Mouse (Mus musculus) limb, embryonic 12.5 days (tissue): ENCODE measurements at regions not wholly inside any gene's neighbourhood (a gene's known extent, or its start where the extent isn't known, plus 50 kb on each side); places are given as distances from the start of the nearest gene placed in this dataset.

Experiments
- ATAC-seq: fragments of 200-750 bp; cut with Nextera tagmentation; 2 replicates; pipeline ENCODE4 v1.8.0; 2017; ENCODE audit warnings: low read depth, moderate TSS enrichment; ENCODE audit not compliant: insufficient number of reproducible peaks, insufficient read depth, low FRiP score, low TSS enrichment
- H3K27ac ChIP-seq: fragments of 300-500 bp; sonication (generic); 2 replicates; pipeline ENCODE4 v1.5.1; 2016; ENCODE audit warnings: mild to moderate bottlenecking, moderate library complexity
- H3K27me3 ChIP-seq: fragments of 300-500 bp; sonication (generic); 2 replicates; pipeline ENCODE4 v1.6.1; 2016; ENCODE audit warnings: mild to moderate bottlenecking, moderate library complexity
- H3K36me3 ChIP-seq: fragments of 300-500 bp; sonication (generic); 2 replicates; pipeline ENCODE4 v1.6.1; 2016; ENCODE audit warnings: mild to moderate bottlenecking, moderate library complexity
- H3K4me1 ChIP-seq: fragments of 300-500 bp; sonication (generic); replicated peaks from 2 replicates; pipeline ENCODE4 v1.6.1; 2016
- H3K4me2 ChIP-seq: fragments of 300-500 bp; sonication (generic); 2 replicates; pipeline ENCODE4 v1.6.1; 2016; ENCODE audit warnings: mild to moderate bottlenecking, moderate library complexity
- H3K4me3 ChIP-seq: fragments of 300-500 bp; sonication (generic); replicated peaks from 2 replicates; pipeline ENCODE4 v1.5.1; 2016; ENCODE audit warnings: mild to moderate bottlenecking
- H3K9ac ChIP-seq: fragments of 300-500 bp; sonication (generic); replicated peaks from 2 replicates; pipeline ENCODE4 v1.6.1; 2016; ENCODE audit warnings: mild to moderate bottlenecking, moderate library complexity
- H3K9me3 ChIP-seq: fragments of 300-500 bp; sonication (generic); 2 replicates; pipeline ENCODE4 v1.6.1; 2016; ENCODE audit warnings: mild to moderate bottlenecking, moderate library complexity
- WGBS: fragments of 180-500 bp; shearing (Covaris S2); methylation state at CpG from one replicate; pipeline ENCODE4 v1.1.7; 2016; 5-methylcytosine and 5-hydroxymethylcytosine counted together

DNA sequence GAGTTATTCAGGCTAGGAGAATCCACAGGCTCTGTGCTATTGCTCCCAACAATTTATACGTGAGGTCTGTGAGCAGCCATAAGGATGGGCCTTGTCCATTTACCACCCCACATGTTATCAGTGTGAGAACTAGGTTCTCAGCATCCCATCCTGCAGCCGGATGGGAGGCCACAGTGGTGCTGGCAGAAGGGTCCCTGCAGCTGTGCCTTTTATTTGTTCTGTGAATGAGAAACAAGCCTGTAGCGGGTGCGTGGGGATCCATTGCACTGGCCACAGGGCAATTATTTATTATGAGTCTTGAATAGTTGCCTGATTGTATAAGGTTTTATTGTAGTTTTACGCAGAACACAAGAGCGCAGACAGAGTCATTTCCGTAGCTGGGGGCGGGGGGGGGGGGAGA lies 476.5 kb upstream of the Zmiz1 start:
- peak; percentile 49 for ATAC-seq
- peak overlapping the region; percentile 83 for H3K27ac ChIP-seq
- 28% methylated on average over 8 of the region's 8 CpGs for WGBS

GRCm38 (mm10) chr14:24983279-24983678 lies 475.7 kb upstream of the Zmiz1 start:
- Histone ChIP-seq H3K9ac (no peak overlapping the region), H3K9me3 (peaks cover 5% of the 10 kb centered on the region), H3K4me3 (no peak overlapping the region), H3K27ac (peak overlapping the region; percentile 83), H3K27me3 (no peaks in the 10 kb centered on the region), H3K4me2 (no peak overlapping the region), H3K4me1 (peaks cover 63% of the 10 kb centered on the region), H3K36me3 (no peaks in the 10 kb centered on the region)
- ATAC-seq, result no peak

More for the DNA sequence above, 476.5 kb upstream of the Zmiz1 start:
- peaks cover 63% of the 10 kb centered on the region for H3K4me1 ChIP-seq
- H3K9ac ChIP-seq, result no peak overlapping the region
- H3K4me3 ChIP-seq, result no peak overlapping the region
- peaks cover 5% of the 10 kb centered on the region for H3K9me3 ChIP-seq
- H3K27me3 ChIP-seq, result no peaks in the 10 kb centered on the region
- H3K4me2 ChIP-seq, result peak overlapping the region; percentile 15; the same call in 1 of the 2 replicates
- H3K36me3 ChIP-seq, result no peaks in the 10 kb centered on the region

GRCm38 (mm10) chr14:24985806-24986359 lies 473.1 kb upstream of the Zmiz1 start:
- ATAC-seq, result peak; percentile 73
- peaks cover 54% of the 10 kb centered on the region for H3K4me1 ChIP-seq
- peaks cover 5% of the 10 kb centered on the region for H3K9me3 ChIP-seq
- 15% methylated on average over 6 of the region's 6 CpGs for WGBS
- H3K4me2 ChIP-seq, result peak overlapping the region; percentile 19; the same call in 1 of the 2 replicates
- no peak overlapping the region for H3K4me3 ChIP-seq
- H3K27ac ChIP-seq, result peak overlapping the region; percentile 80
- no peaks in the 10 kb centered on the region for H3K27me3 ChIP-seq
- no peaks in the 10 kb centered on the region for H3K36me3 ChIP-seq
- H3K9ac ChIP-seq, result no peak overlapping the region; the same call in 1 of the 2 replicates

DNA sequence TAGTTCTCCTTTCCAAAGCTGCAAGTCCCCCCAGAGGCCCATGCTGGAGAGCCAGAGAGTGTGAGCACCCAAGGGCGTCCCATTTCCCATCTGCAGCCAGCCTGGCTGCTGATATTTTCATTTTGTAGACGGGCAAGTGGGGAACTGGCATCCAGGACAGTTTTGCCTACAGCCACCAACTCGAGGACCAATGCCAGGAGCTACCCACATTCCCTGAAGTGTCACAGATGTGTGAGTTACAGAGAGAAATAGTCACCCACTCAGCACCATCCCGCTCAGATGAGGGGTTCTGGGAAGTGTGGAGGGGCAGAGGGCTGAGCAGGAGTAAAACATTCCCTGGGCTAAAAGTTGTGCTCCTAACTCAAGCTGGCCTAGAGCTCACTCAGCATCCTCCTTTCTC lies 472.6 kb upstream of the Zmiz1 start:
- Histone ChIP-seq H3K27me3 (no peaks in the 10 kb centered on the region), H3K27ac (peak overlapping the region; percentile 80), H3K4me3 (no peak overlapping the region), H3K36me3 (no peaks in the 10 kb centered on the region), H3K9me3 (peaks cover 5% of the 10 kb centered on the region), H3K4me2 (peak overlapping the region; percentile 19; the same call in 1 of the 2 replicates), H3K9ac (peak overlapping the region; percentile 18; the same call in 1 of the 2 replicates), H3K4me1 (peaks cover 50% of the 10 kb centered on the region)
- WGBS, result 62% methylated on average over 4 of the region's 4 CpGs
- ATAC-seq, result no peak

DNA sequence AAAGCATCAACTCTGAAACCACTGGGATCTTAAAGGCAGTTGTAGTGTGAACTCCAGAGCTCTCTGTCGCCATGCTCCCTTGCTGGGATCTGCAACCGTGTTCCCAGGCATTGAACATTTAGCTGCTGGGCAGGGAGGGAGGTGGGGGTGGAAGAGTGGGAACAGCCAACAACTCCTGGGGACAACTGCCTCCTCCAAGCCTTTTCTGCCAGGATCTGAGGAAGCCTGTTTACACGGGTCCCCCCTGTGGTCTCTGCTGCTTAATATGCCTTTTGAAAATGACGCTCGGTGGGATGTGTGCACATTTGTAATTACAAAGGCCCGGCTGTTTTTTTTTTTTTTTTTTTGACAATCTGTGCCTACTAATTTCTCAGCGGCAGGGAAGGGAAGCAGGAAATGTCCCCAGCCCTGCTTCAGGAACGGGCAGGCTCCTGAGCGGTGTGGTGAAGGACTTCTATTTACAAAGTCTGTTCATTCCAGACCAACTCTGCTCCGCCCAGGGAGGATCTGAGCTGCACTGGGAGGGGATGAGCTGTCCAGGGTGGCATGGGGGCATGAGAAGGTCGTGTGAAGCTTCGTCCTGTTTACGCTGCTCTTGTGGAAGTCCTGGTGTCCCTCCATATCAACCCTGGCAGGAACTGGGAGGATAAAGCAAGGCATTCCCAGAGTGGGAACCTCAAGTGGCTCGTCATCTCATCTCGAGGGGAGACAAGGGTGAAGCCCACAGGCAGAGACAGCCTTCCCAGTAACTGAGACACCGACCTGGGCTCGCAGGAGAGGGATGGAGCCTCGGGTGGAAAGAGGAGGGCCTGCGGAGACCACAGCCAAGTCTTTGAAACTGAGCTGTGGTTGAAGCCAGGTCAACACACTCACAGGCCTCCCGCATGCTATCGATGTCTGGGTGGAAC lies 465.0 kb upstream of the Zmiz1 start:
- 35% methylated on average over 21 of the region's 21 CpGs for WGBS
- Histone ChIP-seq H3K9ac (no peak overlapping the region), H3K9me3 (peaks cover 8% of the 10 kb centered on the region), H3K27ac (peak overlapping the region; percentile 85), H3K4me3 (no peak overlapping the region), H3K4me2 (0 out of 2 replicates have a peak overlapping the region, but pooled peaks have one; percentile 6), H3K4me1 (peaks cover 49% of the 10 kb centered on the region), H3K27me3 (no peaks in the 10 kb centered on the region), H3K36me3 (no peaks in the 10 kb centered on the region)
- 0 out of 2 replicates have a peak, but pooled peaks have one; percentile 30 for ATAC-seq

DNA sequence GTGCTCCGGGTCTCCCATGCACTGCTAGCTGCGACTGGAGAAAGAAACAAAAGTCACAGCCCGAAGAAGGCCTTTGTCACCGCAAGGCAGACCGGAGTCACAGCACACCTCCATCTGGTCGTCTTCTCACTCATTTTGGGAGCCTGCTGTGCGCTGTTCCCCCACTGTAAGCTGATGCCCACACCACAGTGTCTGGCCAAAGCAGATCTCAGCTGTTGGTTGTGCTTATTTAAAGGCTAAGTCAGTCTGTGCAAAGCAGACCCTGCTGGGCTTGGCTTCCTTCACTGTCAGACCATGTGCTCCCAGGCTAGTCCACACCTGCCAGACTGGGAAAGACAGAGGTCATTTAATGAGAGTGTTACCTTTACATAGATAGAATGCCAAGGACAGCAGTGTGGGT lies 463.8 kb upstream of the Zmiz1 start:
- Histone ChIP-seq H3K4me3 (no peak overlapping the region), H3K27ac (peak overlapping the region; percentile 85), H3K36me3 (no peaks in the 10 kb centered on the region), H3K4me1 (peaks cover 57% of the 10 kb centered on the region), H3K9ac (no peak overlapping the region), H3K9me3 (peaks cover 8% of the 10 kb centered on the region), H3K4me2 (no peak overlapping the region), H3K27me3 (no peaks in the 10 kb centered on the region)
- 39% methylated on average over 7 of the region's 7 CpGs for WGBS
- ATAC-seq, result no peak

- Histone ChIP-seq H3K36me3 (no peaks in the 10 kb centered on the region), H3K4me1 (peaks cover 57% of the 10 kb centered on the region), H3K27ac (peak overlapping the region; percentile 80), H3K4me2 (no peak overlapping the region), H3K9ac (no peak overlapping the region), H3K27me3 (no peaks in the 10 kb centered on the region), H3K4me3 (no peak overlapping the region), H3K9me3 (no peaks in the 10 kb centered on the region)
- ATAC-seq, result 0 out of 2 replicates have a peak, but pooled peaks have one; percentile 40
- 17% methylated on average over 14 of the region's 14 CpGs for WGBS
These were observed 461.0 kb upstream of the Zmiz1 start for GRCm38 (mm10) chr14:24997786-24998509.

- Histone ChIP-seq H3K27me3 (no peaks in the 10 kb centered on the region), H3K9me3 (no peaks in the 10 kb centered on the region), H3K27ac (peak overlapping the region; percentile 80; the same call in 1 of the 2 replicates), H3K9ac (no peak overlapping the region), H3K4me2 (no peak overlapping the region), H3K36me3 (no peaks in the 10 kb centered on the region), H3K4me3 (no peak overlapping the region), H3K4me1 (peaks cover 49% of the 10 kb centered on the region)
- no peak for ATAC-seq
- WGBS, result 36% methylated on average over 3 of the region's 3 CpGs
These were observed 459.9 kb upstream of the Zmiz1 start for GRCm38 (mm10) chr14:24999008-24999572.

DNA sequence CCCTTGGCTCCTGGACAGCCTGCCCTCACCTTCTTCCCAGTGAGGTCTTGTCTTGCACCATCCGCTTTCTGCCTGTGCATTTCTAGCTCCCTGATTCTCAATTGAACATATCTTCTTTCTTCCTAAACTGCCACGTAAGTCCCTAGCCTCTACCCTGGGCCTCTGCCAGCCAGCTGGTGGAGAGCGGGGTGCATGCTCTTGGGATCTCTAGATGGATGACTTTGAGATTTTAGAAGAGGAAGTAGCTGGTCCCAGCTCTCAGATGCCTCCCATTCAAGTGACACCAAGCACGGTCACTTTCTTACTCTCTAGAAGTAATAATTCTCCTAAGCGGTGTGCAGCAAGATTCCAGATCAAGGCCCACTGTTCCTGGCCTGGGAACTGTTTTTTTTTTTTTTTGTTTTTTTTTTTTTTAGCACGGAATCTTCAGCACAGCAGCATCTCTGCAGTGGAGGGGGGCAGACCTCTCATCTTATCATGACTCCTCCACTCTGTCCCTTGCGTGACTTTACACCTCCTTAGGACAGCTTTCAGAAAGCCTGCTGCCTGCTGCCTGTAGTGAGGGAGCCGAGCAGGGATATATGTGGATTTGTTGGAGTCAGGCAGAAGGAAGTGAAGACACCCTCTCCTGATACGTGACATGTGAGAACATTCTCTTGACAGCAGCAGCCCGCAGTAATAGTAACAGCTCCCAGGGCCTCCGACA lies 453.6 kb upstream of the Zmiz1 start:
- H3K4me3 ChIP-seq, result no peak overlapping the region
- no peak overlapping the region for H3K9ac ChIP-seq
- H3K36me3 ChIP-seq, result no peaks in the 10 kb centered on the region
- H3K27me3 ChIP-seq, result no peaks in the 10 kb centered on the region
- peaks cover 7% of the 10 kb centered on the region; the same call in 1 of the 2 replicates for H3K4me1 ChIP-seq
- H3K9me3 ChIP-seq, result no peaks in the 10 kb centered on the region
- whole genome bisulfite sequencing, result 74% methylated on average over 11 of the region's 11 CpGs
- H3K27ac ChIP-seq, result no peak overlapping the region
- H3K4me2 ChIP-seq, result no peak overlapping the region
- ATAC-seq, result no peak

DNA sequence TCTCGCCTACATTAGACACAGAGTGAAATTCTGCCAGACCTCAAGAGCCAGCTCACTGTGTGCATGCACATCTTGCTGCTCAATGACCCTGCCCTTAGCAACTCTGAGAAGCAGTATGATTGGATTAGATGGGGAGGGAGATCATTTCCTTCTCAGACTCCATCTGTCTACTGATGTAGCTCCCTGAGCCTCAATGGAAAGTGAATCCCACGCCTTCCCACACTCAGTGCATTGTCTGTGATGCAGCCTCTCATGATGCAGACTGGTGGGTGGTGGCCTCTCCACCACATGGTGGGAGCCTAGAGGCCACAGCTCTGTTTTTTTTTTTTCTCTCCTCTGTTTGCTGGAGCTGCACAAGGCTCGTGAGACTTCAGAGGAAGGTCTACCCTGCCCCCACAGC lies 447.1 kb upstream of the Zmiz1 start:
- Histone ChIP-seq H3K27ac (no peak overlapping the region), H3K4me3 (no peak overlapping the region), H3K36me3 (no peaks in the 10 kb centered on the region), H3K4me2 (no peak overlapping the region), H3K9me3 (no peaks in the 10 kb centered on the region), H3K4me1 (peaks cover 42% of the 10 kb centered on the region), H3K9ac (no peak overlapping the region), H3K27me3 (no peaks in the 10 kb centered on the region)
- no peak for ATAC-seq
- WGBS, result 61% methylated on average over 3 of the region's 3 CpGs
